Mouse (Mus musculus): ENCODE measurements around the gene Bcam. TPM values are rescaled to one million over a fixed set of nuclear protein-coding genes. Genes with fewer than 3 reads are reported as not detected.
"Not testable (repeated sequence)": the region's sequence is repeated elsewhere in the genome, so short reads cannot be mapped to it uniquely, and the experiment has no call there.

Gene Bcam
- polyA plus RNA-seq, 1 experiment from 2014 or later: 13.2 TPM

DNA sequence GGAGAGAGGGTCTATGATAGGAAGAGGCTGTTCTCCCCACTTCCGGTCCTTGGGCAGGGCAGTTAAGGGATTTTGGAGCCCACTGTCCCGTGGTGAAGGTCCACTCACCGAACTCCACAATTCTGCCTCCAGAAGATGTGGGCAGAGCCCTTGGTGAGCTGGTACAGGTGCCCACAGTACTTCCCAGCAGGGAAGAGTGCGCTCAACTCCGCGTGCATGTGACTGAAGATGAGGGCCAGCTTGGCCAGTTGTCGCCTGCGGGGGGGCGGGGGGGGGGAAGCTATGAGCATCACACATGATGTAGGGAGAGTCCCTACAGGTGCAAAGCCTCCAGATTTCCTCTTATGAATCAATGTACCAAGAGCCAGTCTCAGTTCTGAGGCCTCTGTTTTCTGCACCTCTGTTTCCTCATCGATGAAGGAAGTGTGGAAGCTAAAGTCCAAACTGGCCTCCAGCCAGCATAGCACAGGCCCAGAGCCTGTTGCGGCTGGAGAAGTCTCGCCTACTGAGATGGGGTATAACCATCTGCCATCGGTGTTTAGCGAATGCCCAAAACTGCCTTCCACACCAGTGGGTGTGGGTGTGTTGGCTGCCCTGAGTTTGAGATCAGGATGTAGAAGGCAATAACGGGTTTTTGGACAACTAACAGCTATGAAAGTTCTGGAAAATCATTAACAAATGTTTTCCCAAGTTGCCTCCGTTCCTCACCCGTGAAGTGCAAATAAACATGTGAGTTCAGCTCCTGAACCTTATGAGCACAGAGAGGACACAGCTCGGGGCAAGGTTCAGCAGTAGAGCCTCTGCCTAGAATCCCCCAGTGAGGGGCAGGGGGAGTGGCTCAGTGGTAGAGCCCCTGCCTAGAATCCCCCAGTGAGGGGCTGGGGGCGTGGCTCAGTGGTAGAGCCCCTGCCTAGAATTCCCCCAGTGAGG, 22.1 kb upstream of the Bcam start:
- peaks cover 2% of the 10 kb centered on the region for H3K4me1 ChIP-seq (ENCODE audit: control insufficient read depth, insufficient read depth, low read length)
- H3K4me3 ChIP-seq (ENCODE audit: low read depth, low read length): no peak overlapping the region
- ATAC-seq (ENCODE audit: low FRiP score): no peak
- H3K9ac ChIP-seq (ENCODE audit: low read length): no peak overlapping the region
- WGBS: 91% methylated on average over 19 of the region's 19 CpGs
- H3K27me3 ChIP-seq (ENCODE audit: control insufficient read depth, insufficient read depth, low read length): peaks cover 17% of the 10 kb centered on the region
- no peaks in the 10 kb centered on the region for H3K36me3 ChIP-seq (ENCODE audit: control insufficient read depth, insufficient read depth, low read length)
- H3K9me3 ChIP-seq (ENCODE audit: control insufficient read depth, low read length): no peaks in the 10 kb centered on the region
- no peak overlapping the region for H3K27ac ChIP-seq (ENCODE audit: low read depth, low read length)
- no peak overlapping the region for H3K4me2 ChIP-seq
- DNase-seq (ENCODE audit: low spot score, missing footprints): no peak

DNA sequence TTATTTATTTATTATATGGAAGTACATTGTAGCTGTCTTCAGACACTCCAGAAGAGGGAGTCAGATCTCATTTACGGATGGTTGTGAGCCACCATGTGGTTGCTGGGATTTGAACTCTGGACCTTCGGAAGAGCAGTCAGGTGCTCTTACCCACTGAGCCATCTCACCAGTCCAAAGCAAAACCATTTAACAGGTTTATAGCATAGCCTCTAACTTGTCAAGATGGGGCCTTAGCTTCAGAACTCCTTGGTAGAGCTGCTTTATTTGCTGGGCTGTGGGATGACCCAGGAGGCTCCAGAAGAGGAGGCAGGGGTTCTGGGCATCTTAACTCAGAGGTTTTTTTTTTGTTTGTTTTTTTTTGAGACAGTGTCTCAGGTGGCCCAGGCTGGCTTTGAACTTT, 20.7 kb upstream of the Bcam start:
- not testable (repeated sequence) for H3K4me3 ChIP-seq (ENCODE audit: low read depth, low read length); H3K27ac ChIP-seq (ENCODE audit: low read depth, low read length); H3K4me1 ChIP-seq (ENCODE audit: control insufficient read depth, insufficient read depth, low read length); H3K27me3 ChIP-seq (ENCODE audit: control insufficient read depth, insufficient read depth, low read length); H3K36me3 ChIP-seq (ENCODE audit: control insufficient read depth, insufficient read depth, low read length); H3K9me3 ChIP-seq (ENCODE audit: control insufficient read depth, low read length); H3K9ac ChIP-seq (ENCODE audit: low read length); DNase-seq (ENCODE audit: low spot score, missing footprints); H3K4me2 ChIP-seq; ATAC-seq (ENCODE audit: low FRiP score)
- 87% methylated on average over 2 of the region's 2 CpGs for WGBS

DNA sequence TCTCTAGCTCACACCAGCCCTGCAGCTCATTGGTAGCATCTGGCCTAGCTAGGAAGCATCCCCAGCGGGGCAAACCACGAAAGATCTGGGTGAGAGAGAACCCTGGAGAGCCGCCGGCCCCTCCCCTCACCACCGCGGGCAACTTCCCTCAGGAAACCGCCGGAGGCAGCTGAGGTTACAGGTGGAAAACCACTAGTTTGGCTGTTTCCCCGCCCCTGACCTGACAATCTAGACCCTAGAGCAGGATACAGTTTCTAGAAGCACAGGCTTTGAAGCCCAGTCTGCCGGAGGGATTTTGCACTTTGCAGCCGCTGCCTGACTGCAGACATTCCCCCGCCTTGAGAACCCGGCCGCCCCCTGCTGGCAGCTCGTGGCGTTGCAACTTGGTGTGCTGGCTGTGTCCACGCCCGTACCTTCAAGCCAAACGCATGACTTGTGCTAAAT, 19.1 kb upstream of the Bcam start:
- Histone ChIP-seq H3K27me3 (ENCODE audit: control insufficient read depth, insufficient read depth, low read length) (no peaks in the 10 kb centered on the region; the same call in 1 of the 2 replicates), H3K27ac (ENCODE audit: low read depth, low read length) (no peak overlapping the region), H3K4me2 (peak overlapping the region; percentile 52), H3K9ac (ENCODE audit: low read length) (peak overlapping the region; percentile 48), H3K9me3 (ENCODE audit: control insufficient read depth, low read length) (no peaks in the 10 kb centered on the region), H3K4me1 (ENCODE audit: control insufficient read depth, insufficient read depth, low read length) (peaks cover 2% of the 10 kb centered on the region), H3K4me3 (ENCODE audit: low read depth, low read length) (peak overlapping the region; percentile 15), H3K36me3 (ENCODE audit: control insufficient read depth, insufficient read depth, low read length) (no peaks in the 10 kb centered on the region)
- WGBS: 1% methylated on average over 19 of the region's 19 CpGs
- DNase-seq (ENCODE audit: low spot score, missing footprints) (peak; percentile 100), ATAC-seq (ENCODE audit: low FRiP score) (peak; percentile 77)

DNA sequence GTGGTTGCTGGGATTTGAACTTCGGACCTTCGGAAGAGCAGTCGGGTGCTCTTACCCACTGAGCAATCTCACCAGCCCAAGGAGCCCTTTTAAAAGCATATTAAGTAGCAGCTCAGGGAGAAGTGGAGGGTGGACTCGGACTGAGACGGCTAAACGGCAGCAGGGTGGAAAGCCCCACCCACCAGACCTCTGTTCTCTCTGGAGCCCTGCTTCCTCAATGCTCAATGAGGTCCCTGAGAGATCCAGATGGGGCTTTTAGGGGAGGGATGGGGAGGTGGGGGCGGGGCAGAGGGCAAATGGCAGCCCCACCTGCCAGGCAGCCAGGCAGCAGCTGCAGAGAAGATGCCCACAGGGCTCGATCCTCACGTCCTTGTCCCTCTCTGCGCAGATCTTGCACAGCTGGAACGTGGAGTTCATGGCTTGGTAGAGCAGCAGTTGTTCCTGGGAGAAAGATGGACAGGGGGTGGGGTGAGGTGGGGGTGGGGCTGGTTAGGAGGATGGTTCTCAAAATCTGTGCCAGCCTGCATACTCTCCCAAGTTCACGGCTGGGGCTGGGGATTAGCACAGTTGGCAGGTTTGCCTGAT, 15.2 kb upstream of the Bcam start:
- ATAC-seq (ENCODE audit: low FRiP score) (no peak), DNase-seq (ENCODE audit: low spot score, missing footprints) (no peak)
- 49% methylated on average over 11 of the region's 12 CpGs for WGBS
- no peaks in the 10 kb centered on the region for H3K36me3 ChIP-seq (ENCODE audit: control insufficient read depth, insufficient read depth, low read length)
- H3K27ac ChIP-seq (ENCODE audit: low read depth, low read length): no peak overlapping the region
- H3K4me3 ChIP-seq (ENCODE audit: low read depth, low read length): no peak overlapping the region
- no peak overlapping the region for H3K4me2 ChIP-seq
- no peaks in the 10 kb centered on the region; the same call in 1 of the 2 replicates for H3K9me3 ChIP-seq (ENCODE audit: control insufficient read depth, low read length)
- H3K4me1 ChIP-seq (ENCODE audit: control insufficient read depth, insufficient read depth, low read length): peaks cover 2% of the 10 kb centered on the region
- H3K9ac ChIP-seq (ENCODE audit: low read length): no peak overlapping the region
- no peaks in the 10 kb centered on the region for H3K27me3 ChIP-seq (ENCODE audit: control insufficient read depth, insufficient read depth, low read length)

DNA sequence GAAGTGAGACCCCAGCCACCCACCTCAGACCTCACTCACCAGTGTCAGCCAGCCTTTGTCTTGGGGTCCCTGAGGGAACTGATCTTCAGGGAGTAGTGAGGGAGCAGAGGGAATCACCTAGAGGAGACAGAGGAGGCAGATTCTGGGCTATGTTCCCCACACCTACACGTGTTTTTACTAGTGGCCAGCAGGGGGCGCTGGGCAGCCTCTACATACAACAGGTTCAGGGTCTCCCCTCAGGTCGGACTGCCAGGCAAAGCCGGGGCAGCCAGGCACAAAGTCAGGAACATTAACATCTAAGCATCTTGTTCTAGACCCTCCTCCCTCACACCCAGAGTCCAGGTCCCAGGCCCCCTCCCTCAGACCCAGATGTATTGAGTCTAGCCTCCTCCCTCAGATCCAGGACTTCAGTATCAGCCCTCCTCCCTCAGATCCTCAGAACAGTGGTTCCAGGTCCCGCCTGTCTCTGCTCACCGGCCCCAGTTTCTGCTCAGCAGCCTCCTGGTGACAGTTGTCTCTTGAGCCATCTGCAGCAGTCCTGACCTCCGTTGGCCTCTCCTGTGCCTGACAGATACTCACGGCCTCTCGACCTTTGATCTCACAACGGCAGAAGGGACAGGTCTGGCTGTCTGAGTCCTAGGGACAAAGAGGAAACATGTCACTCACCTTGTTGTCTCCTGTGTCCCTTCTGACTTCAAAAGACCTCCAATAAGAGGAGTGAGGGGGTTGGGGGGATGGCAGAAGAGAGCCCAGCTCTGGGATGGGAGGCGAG, 14.1 kb upstream of the Bcam start:
- no peaks in the 10 kb centered on the region for H3K27me3 ChIP-seq (ENCODE audit: control insufficient read depth, insufficient read depth, low read length)
- H3K27ac ChIP-seq (ENCODE audit: low read depth, low read length): no peak overlapping the region
- H3K4me2 ChIP-seq: no peak overlapping the region
- DNase-seq (ENCODE audit: low spot score, missing footprints) (no peak), ATAC-seq (ENCODE audit: low FRiP score) (0 out of 2 replicates have a peak, but pooled peaks have one; percentile 36)
- H3K9me3 ChIP-seq (ENCODE audit: control insufficient read depth, low read length): no peaks in the 10 kb centered on the region; the same call in 1 of the 2 replicates
- H3K9ac ChIP-seq (ENCODE audit: low read length): no peak overlapping the region
- H3K4me3 ChIP-seq (ENCODE audit: low read depth, low read length): no peak overlapping the region
- H3K36me3 ChIP-seq (ENCODE audit: control insufficient read depth, insufficient read depth, low read length): no peaks in the 10 kb centered on the region
- 36% methylated on average over 11 of the region's 11 CpGs for WGBS
- H3K4me1 ChIP-seq (ENCODE audit: control insufficient read depth, insufficient read depth, low read length): peaks cover 2% of the 10 kb centered on the region

DNA sequence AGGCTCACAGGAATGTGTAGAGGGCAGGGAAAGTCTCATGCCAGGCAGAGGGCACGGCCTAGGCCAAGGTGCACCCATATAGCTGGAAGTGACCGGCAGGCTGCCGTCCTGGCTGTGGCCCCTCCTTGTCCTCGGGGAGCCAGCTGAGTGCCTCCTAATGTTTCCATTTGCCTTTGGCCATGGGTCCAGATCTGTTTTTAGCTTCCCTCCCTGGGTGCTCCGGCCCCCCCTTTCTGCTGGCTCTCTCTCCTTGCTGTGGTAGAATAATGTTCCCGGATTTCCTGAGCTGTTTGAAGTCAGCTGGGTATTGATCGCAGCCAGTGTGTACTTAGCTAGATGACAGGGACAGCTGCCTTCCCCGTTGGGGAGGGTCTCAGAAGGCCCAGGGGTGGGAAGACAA, 12.8 kb upstream of the Bcam start:
- Histone ChIP-seq H3K9me3 (ENCODE audit: control insufficient read depth, low read length) (no peaks in the 10 kb centered on the region; the same call in 1 of the 2 replicates), H3K4me1 (ENCODE audit: control insufficient read depth, insufficient read depth, low read length) (no peaks in the 10 kb centered on the region)

DNA sequence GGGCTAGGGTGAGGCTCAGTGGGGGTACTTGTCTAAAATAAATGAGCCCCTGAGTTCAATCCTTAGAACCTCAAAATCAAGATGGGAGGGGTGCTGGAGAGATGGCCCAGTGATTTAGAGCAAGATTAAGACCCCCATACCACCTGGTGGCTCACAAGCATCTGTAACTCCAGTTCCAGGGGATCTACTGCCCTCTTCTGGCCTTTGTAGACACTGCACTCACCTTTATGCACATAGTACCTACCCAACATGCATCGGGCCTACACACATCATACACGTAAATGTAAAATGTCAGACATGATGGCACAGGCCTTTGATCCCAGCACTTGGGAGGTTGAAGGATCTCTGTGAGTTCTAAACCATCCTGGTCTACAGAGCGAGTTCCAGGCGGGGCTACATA, 11.8 kb upstream of the Bcam start:
- Histone ChIP-seq H3K27ac (ENCODE audit: low read depth, low read length) (no peak overlapping the region), H3K4me3 (ENCODE audit: low read depth, low read length) (no peak overlapping the region), H3K27me3 (ENCODE audit: control insufficient read depth, insufficient read depth, low read length) (no peaks in the 10 kb centered on the region), H3K4me1 (ENCODE audit: control insufficient read depth, insufficient read depth, low read length) (no peaks in the 10 kb centered on the region), H3K9ac (ENCODE audit: low read length) (no peak overlapping the region), H3K36me3 (ENCODE audit: control insufficient read depth, insufficient read depth, low read length) (no peaks in the 10 kb centered on the region), H3K4me2 (no peak overlapping the region), H3K9me3 (ENCODE audit: control insufficient read depth, low read length) (no peaks in the 10 kb centered on the region; the same call in 1 of the 2 replicates)
- DNase-seq (ENCODE audit: low spot score, missing footprints) (no peak), ATAC-seq (ENCODE audit: low FRiP score) (no peak)
- 89% methylated on average over 4 of the region's 4 CpGs for WGBS

More for the DNA sequence above, 12.8 kb upstream of the Bcam start:
- no peaks in the 10 kb centered on the region for H3K36me3 ChIP-seq (ENCODE audit: control insufficient read depth, insufficient read depth, low read length)
- H3K9ac ChIP-seq (ENCODE audit: low read length): no peak overlapping the region
- WGBS: 73% methylated on average over 8 of the region's 8 CpGs
- no peak overlapping the region for H3K27ac ChIP-seq (ENCODE audit: low read depth, low read length)
- no peaks in the 10 kb centered on the region for H3K27me3 ChIP-seq (ENCODE audit: control insufficient read depth, insufficient read depth, low read length)
- DNase-seq (ENCODE audit: low spot score, missing footprints) (no peak), ATAC-seq (ENCODE audit: low FRiP score) (no peak)
- H3K4me2 ChIP-seq: no peak overlapping the region
- H3K4me3 ChIP-seq (ENCODE audit: low read depth, low read length): no peak overlapping the region

DNA sequence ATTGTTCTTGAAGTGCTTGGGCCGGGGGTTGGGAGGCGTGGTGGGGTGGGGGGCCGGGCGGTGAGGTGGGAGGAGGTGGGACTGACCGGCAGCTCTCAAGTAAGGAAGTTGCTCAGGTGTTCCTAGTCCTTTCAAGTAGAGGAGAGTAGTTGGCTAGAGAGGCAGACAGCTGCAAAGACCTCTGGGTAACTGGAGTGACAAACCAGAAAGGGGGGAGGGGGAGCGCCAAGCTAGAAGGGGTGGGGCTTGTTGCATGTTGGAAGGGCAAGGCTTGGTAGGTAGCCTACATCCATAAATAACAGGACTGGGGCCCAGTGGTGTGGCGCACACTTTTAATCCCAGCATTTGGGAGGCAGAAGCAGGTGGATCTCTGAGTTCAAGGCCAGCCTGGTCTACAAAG, 10.9 kb upstream of the Bcam start:
- ATAC-seq (ENCODE audit: low FRiP score) (no peak), DNase-seq (ENCODE audit: low spot score, missing footprints) (no peak)
- Histone ChIP-seq H3K27me3 (ENCODE audit: control insufficient read depth, insufficient read depth, low read length) (no peaks in the 10 kb centered on the region), H3K27ac (ENCODE audit: low read depth, low read length) (no peak overlapping the region), H3K9me3 (ENCODE audit: control insufficient read depth, low read length) (no peaks in the 10 kb centered on the region; the same call in 1 of the 2 replicates), H3K4me3 (ENCODE audit: low read depth, low read length) (no peak overlapping the region), H3K9ac (ENCODE audit: low read length) (no peak overlapping the region), H3K4me1 (ENCODE audit: control insufficient read depth, insufficient read depth, low read length) (no peaks in the 10 kb centered on the region), H3K36me3 (ENCODE audit: control insufficient read depth, insufficient read depth, low read length) (no peaks in the 10 kb centered on the region), H3K4me2 (no peak overlapping the region)
- WGBS: 98% methylated on average over 7 of the region's 7 CpGs

Data from midbrain, embryonic 11.5 days (tissue).